Mouse (Mus musculus): ENCODE data around the gene Nhlrc4. TPM values are rescaled to one million over a fixed set of nuclear protein-coding genes. Genes with fewer than 3 reads are reported as not detected.

Nhlrc4 gene
- polyA plus RNA-seq, 1 experiment from 2014 or later: 4.5 TPM

- no peak overlapping the region for H3K9ac ChIP-seq (replicated peaks; ENCODE audit: low read depth)
Measured at GRCm38 (mm10) chr17:25922120-25922519, 22.6 kb downstream of the Nhlrc4 start.

GRCm38 (mm10) chr17:25919786-25920642 lies 24.7 kb downstream of the Nhlrc4 start:
- peak; percentile 95 for ATAC-seq
- TF ChIP-seq CTCF (IDR thresholded peaks at IDR 0.05) (no peak; the same call in 1 of the 2 replicates), EP300 (IDR thresholded peaks at IDR 0.05) (peak; percentile 88)
- WGBS: under 1% methylated on average over 31 of the region's 40 CpGs

More at GRCm38 (mm10) chr17:25922120-25922519, 22.6 kb downstream of the Nhlrc4 start:
- H3K9me3 ChIP-seq (ENCODE audit: low read length): no peaks in the 10 kb centered on the region
- H3K4me3 ChIP-seq (ENCODE audit: low read depth, low read length): no peak overlapping the region
- WGBS: 59% methylated on average over 5 of the region's 5 CpGs
- H3K36me3 ChIP-seq (ENCODE audit: insufficient read depth, low read length): peaks cover 8% of the 10 kb centered on the region; the same call in 1 of the 2 replicates
- no peak overlapping the region for H3K4me2 ChIP-seq (replicated peaks; ENCODE audit: low read depth, low read length)
- ATAC-seq: no peak
- H3K27me3 ChIP-seq (replicated peaks; ENCODE audit: insufficient read depth, low read length): no peaks in the 10 kb centered on the region
- no peak for TF ChIP-seq EP300 (IDR thresholded peaks at IDR 0.05)
- TF ChIP-seq CTCF (IDR thresholded peaks at IDR 0.05): no peak
- 0 out of 2 replicates have a peak, but pooled peaks cover 6% of the 10 kb centered on the region for H3K4me1 ChIP-seq (ENCODE audit: insufficient read depth, low read depth, low read length)
- H3K27ac ChIP-seq (ENCODE audit: low read length): no peak overlapping the region
- no peak for DNase-seq (ENCODE audit: low spot score)

GRCm38 (mm10) chr17:25919144-25919785 lies 25.5 kb downstream of the Nhlrc4 start, which contains the start of gene Rab40c:
Rab40c (minus strand) TSS chr17:25919727.
- ATAC-seq (peak; percentile 2; the same call in 1 of the 2 replicates), DNase-seq (ENCODE audit: low spot score) (no peak)
- no peaks in the 10 kb centered on the region for H3K27me3 ChIP-seq (replicated peaks; ENCODE audit: insufficient read depth, low read length)
- H3K4me1 ChIP-seq (ENCODE audit: insufficient read depth, low read depth, low read length): peaks cover 8% of the 10 kb centered on the region; the same call in 1 of the 2 replicates
- WGBS: under 1% methylated on average over 51 of the region's 78 CpGs
- H3K27ac ChIP-seq (ENCODE audit: low read length): peak within 1 kb of the TSS; percentile 95
- TF ChIP-seq CTCF (IDR thresholded peaks at IDR 0.05): no peak
- no peaks in the 10 kb centered on the region for H3K9me3 ChIP-seq (ENCODE audit: low read length)
- H3K36me3 ChIP-seq (ENCODE audit: insufficient read depth, low read length): no peaks in the 10 kb centered on the region
- H3K4me3 ChIP-seq (ENCODE audit: low read depth, low read length): peak within 1 kb of the TSS; percentile 95
- H3K9ac ChIP-seq (replicated peaks; ENCODE audit: low read depth): peak within 1 kb of the TSS; percentile 79
- H3K4me2 ChIP-seq (replicated peaks; ENCODE audit: low read depth, low read length): peak within 1 kb of the TSS; percentile 94

More at GRCm38 (mm10) chr17:25919786-25920642, 24.7 kb downstream of the Nhlrc4 start:
- no peaks in the 10 kb centered on the region for H3K9me3 ChIP-seq (ENCODE audit: low read length)
- peak; percentile 100 for DNase-seq (ENCODE audit: low spot score)
- peak overlapping the region; percentile 43 for H3K9ac ChIP-seq (replicated peaks; ENCODE audit: low read depth)
- H3K27me3 ChIP-seq (replicated peaks; ENCODE audit: insufficient read depth, low read length): no peaks in the 10 kb centered on the region
- no peaks in the 10 kb centered on the region for H3K36me3 ChIP-seq (ENCODE audit: insufficient read depth, low read length)
- H3K4me2 ChIP-seq (replicated peaks; ENCODE audit: low read depth, low read length): peak overlapping the region; percentile 94
- peak overlapping the region; percentile 95 for H3K4me3 ChIP-seq (ENCODE audit: low read depth, low read length)
- 0 out of 2 replicates have a peak, but pooled peaks cover 8% of the 10 kb centered on the region for H3K4me1 ChIP-seq (ENCODE audit: insufficient read depth, low read depth, low read length)
- H3K27ac ChIP-seq (ENCODE audit: low read length): peak overlapping the region; percentile 95

GRCm38 (mm10) chr17:25918037-25918750 lies 26.6 kb downstream of the Nhlrc4 start:
- H3K4me3 ChIP-seq (ENCODE audit: low read depth, low read length): peak overlapping the region; percentile 95; the same call in 1 of the 2 replicates
- no peak for DNase-seq (ENCODE audit: low spot score)
- no peaks in the 10 kb centered on the region for H3K36me3 ChIP-seq (ENCODE audit: insufficient read depth, low read length)
- no peaks in the 10 kb centered on the region for H3K27me3 ChIP-seq (replicated peaks; ENCODE audit: insufficient read depth, low read length)
- no peaks in the 10 kb centered on the region for H3K9me3 ChIP-seq (ENCODE audit: low read length)
- peak overlapping the region; percentile 94 for H3K4me2 ChIP-seq (replicated peaks; ENCODE audit: low read depth, low read length)
- H3K27ac ChIP-seq (ENCODE audit: low read length): 0 out of 2 replicates have a peak overlapping the region, but pooled peaks have one; percentile 82
- TF ChIP-seq CTCF (IDR thresholded peaks at IDR 0.05) (no peak), EP300 (IDR thresholded peaks at IDR 0.05) (no peak)
- peaks cover 8% of the 10 kb centered on the region; the same call in 1 of the 2 replicates for H3K4me1 ChIP-seq (ENCODE audit: insufficient read depth, low read depth, low read length)
- H3K9ac ChIP-seq (replicated peaks; ENCODE audit: low read depth): peak overlapping the region; percentile 79
- no peak for ATAC-seq
- 77% methylated on average over 9 of the region's 9 CpGs for WGBS

GRCm38 (mm10) chr17:25916931-25917647 lies 27.7 kb downstream of the Nhlrc4 start:
- Histone ChIP-seq H3K4me1 (ENCODE audit: insufficient read depth, low read depth, low read length) (peaks cover 8% of the 10 kb centered on the region; the same call in 1 of the 2 replicates), H3K4me3 (ENCODE audit: low read depth, low read length) (no peak overlapping the region), H3K9ac (replicated peaks; ENCODE audit: low read depth) (no peak overlapping the region), H3K9me3 (ENCODE audit: low read length) (no peaks in the 10 kb centered on the region), H3K27ac (ENCODE audit: low read length) (no peak overlapping the region), H3K4me2 (replicated peaks; ENCODE audit: low read depth, low read length) (no peak overlapping the region), H3K27me3 (replicated peaks; ENCODE audit: insufficient read depth, low read length) (no peaks in the 10 kb centered on the region), H3K36me3 (ENCODE audit: insufficient read depth, low read length) (no peaks in the 10 kb centered on the region)
- DNase-seq (ENCODE audit: low spot score) (no peak), ATAC-seq (no peak)
- TF ChIP-seq EP300 (IDR thresholded peaks at IDR 0.05): no peak
- TF ChIP-seq CTCF (IDR thresholded peaks at IDR 0.05): no peak
- WGBS: 70% methylated on average over 8 of the region's 8 CpGs
